Mouse (Mus musculus) MEL (cell line): ENCODE results near the gene Sorl1. TPM values are rescaled to one million over a fixed set of nuclear protein-coding genes. Genes with fewer than 3 reads are reported as not detected.

Experiments
- DNase-seq: peaks from one replicate; pipeline ENCODE4 v3.0.0; 2011; ENCODE audit warnings: low read depth, low spot score
- H3K27ac ChIP-seq: 2 replicates; pipeline ENCODE4 v1.5.1; 2012; ENCODE audit warnings: low read depth, mild to moderate bottlenecking, control low read depth, low read length, moderate library complexity; ENCODE audit not compliant: control insufficient read depth
- H3K27me3 ChIP-seq, 2 experiments: fragments of 150-350 bp in 1 of 2; sonication (generic) in 1 of 2; 2 replicates each; pipeline ENCODE4 v1.6.1; 2012; ENCODE audit warnings: low read length in 2 of 2, mild to moderate bottlenecking in 2 of 2, improper control_type of control experiment in 1 of 2, moderate library complexity in 1 of 2; ENCODE audit not compliant: insufficient read depth in 2 of 2, control insufficient read depth in 1 of 2
- H3K36me3 ChIP-seq, 2 experiments: 2 replicates each; pipeline ENCODE4 v1.6.1; 2012 to 2014; ENCODE audit warnings: low read length in 2 of 2, improper control_type of control experiment in 1 of 2, inconsistent platforms in 1 of 2, mild to moderate bottlenecking in 1 of 2; ENCODE audit not compliant: insufficient read depth in 2 of 2, control insufficient read depth in 1 of 2
- H3K4me1 ChIP-seq, 2 experiments: fragments of 150-350 bp in 1 of 2; sonication (generic) in 1 of 2; 2 replicates each; pipeline ENCODE4 v1.6.1; 2012; ENCODE audit warnings: low read length in 2 of 2, improper control_type of control experiment in 1 of 2, mild to moderate bottlenecking in 1 of 2; ENCODE audit not compliant: insufficient read depth in 2 of 2, control insufficient read depth in 1 of 2
- H3K4me3 ChIP-seq, 2 experiments: fragments of 150-350 bp in 1 of 2; sonication (generic) in 1 of 2; 2 replicates each; pipeline ENCODE4 v1.5.1; 2012; ENCODE audit warnings: low read depth in 2 of 2, low read length in 2 of 2, mild to moderate bottlenecking in 2 of 2, moderate library complexity in 2 of 2, control low read depth in 1 of 2, improper control_type of control experiment in 1 of 2; ENCODE audit not compliant: control insufficient read depth in 1 of 2, insufficient read depth in 1 of 2
- H3K79me2 ChIP-seq: 2 replicates; pipeline ENCODE4 v1.6.1; 2012; ENCODE audit warnings: mild to moderate bottlenecking, low read length, moderate library complexity; ENCODE audit not compliant: control insufficient read depth, poor library complexity, insufficient read depth
- H3K9ac ChIP-seq: 2 replicates; pipeline ENCODE4 v1.6.1; 2012; ENCODE audit warnings: low read depth, mild to moderate bottlenecking, control low read depth, low read length, moderate library complexity; ENCODE audit not compliant: control insufficient read depth, poor library complexity, severe bottlenecking
- H3K9me3 ChIP-seq: fragments of 150-350 bp; sonication (generic); replicated peaks from 2 replicates; pipeline ENCODE4 v1.6.1; 2012; ENCODE audit warnings: mild to moderate bottlenecking, low read length, improper control_type of control experiment, moderate library complexity; ENCODE audit not compliant: insufficient read depth
- CHD2 ChIP-seq: IDR thresholded peaks from 2 replicates; pipeline ENCODE4 v1.6.1; 2011; ENCODE audit warnings: low read length, improper control_type of control experiment
- CTCF ChIP-seq, 3 experiments: IDR thresholded peaks in 2 of 3; conservative IDR thresholded peaks in 1 of 3; 2 replicates each; pipeline ENCODE4 v1.5.1; 2011 to 2012; ENCODE audit warnings: low read length in 3 of 3, low read depth in 2 of 3, mild to moderate bottlenecking in 2 of 3, improper control_type of control experiment in 1 of 3, inconsistent platforms in 1 of 3, mixed read lengths in 1 of 3, moderate library complexity in 1 of 3; ENCODE audit not compliant: control insufficient read depth in 1 of 3, insufficient read depth in 1 of 3, poor library complexity in 1 of 3, severe bottlenecking in 1 of 3
- ELF1 ChIP-seq: IDR thresholded peaks from 2 replicates; pipeline ENCODE4 v1.6.1; 2014; ENCODE audit warnings: low read depth, mild to moderate bottlenecking, inconsistent platforms, low read length, improper control_type of control experiment, moderate library complexity
- GABPA ChIP-seq: IDR thresholded peaks from 2 replicates; pipeline ENCODE4 v1.6.1; 2012; ENCODE audit warnings: low read depth, mild to moderate bottlenecking, inconsistent platforms, low read length, improper control_type of control experiment, moderate library complexity
- HCFC1 ChIP-seq: IDR thresholded peaks from 2 replicates; pipeline ENCODE4 v1.6.1; 2012; ENCODE audit warnings: low read depth, mild to moderate bottlenecking, inconsistent platforms, low read length, improper control_type of control experiment, moderate library complexity
- MAX ChIP-seq: IDR thresholded peaks from 2 replicates; pipeline ENCODE4 v1.6.1; 2011; ENCODE audit warnings: low read length, improper control_type of control experiment
- MYB ChIP-seq: IDR thresholded peaks from 2 replicates; pipeline ENCODE4 v1.6.1; 2011; ENCODE audit warnings: mild to moderate bottlenecking, low read depth, low read length, improper control_type of control experiment
- MYC ChIP-seq: IDR thresholded peaks from 2 replicates; pipeline ENCODE4 v1.6.1; 2011; ENCODE audit warnings: low read depth, mild to moderate bottlenecking, low read length, improper control_type of control experiment, moderate library complexity
- NELFE ChIP-seq: IDR thresholded peaks from 2 replicates; pipeline ENCODE4 v1.6.1; 2011; ENCODE audit warnings: low read depth, low read length, improper control_type of control experiment
- NRF1 ChIP-seq: IDR thresholded peaks from 2 replicates; pipeline ENCODE4 v1.6.1; 2014; ENCODE audit warnings: low read depth, mild to moderate bottlenecking, inconsistent platforms, low read length, improper control_type of control experiment, moderate library complexity; ENCODE audit not compliant: poor library complexity, insufficient read depth, severe bottlenecking
- POLR2A ChIP-seq, 2 experiments: IDR thresholded peaks; 2 replicates each; pipeline ENCODE4 v1.6.1; 2011 to 2012; ENCODE audit warnings: low read length in 2 of 2, mild to moderate bottlenecking in 2 of 2, control low read depth in 1 of 2, improper control_type of control experiment in 1 of 2, low read depth in 1 of 2, moderate library complexity in 1 of 2; ENCODE audit not compliant: control insufficient read depth in 1 of 2, insufficient read depth in 1 of 2, poor library complexity in 1 of 2
- POLR2AphosphoS5 ChIP-seq: IDR thresholded peaks from 2 replicates; pipeline ENCODE4 v1.6.1; 2012; ENCODE audit warnings: low read depth, borderline replicate concordance, mild to moderate bottlenecking, inconsistent platforms, low read length, moderate library complexity, mixed read lengths
- RAD21 ChIP-seq: IDR thresholded peaks from 2 replicates; pipeline ENCODE4 v1.6.1; 2011; ENCODE audit warnings: mild to moderate bottlenecking, low read depth, low read length, improper control_type of control experiment
- SMC3 ChIP-seq: IDR thresholded peaks from 2 replicates; pipeline ENCODE4 v1.6.1; 2011; ENCODE audit warnings: low read depth, low read length, improper control_type of control experiment
- TAL1 ChIP-seq: IDR thresholded peaks from 2 replicates; pipeline ENCODE4 v1.6.1; 2012; ENCODE audit warnings: mild to moderate bottlenecking, inconsistent platforms, low read length, moderate library complexity, mixed read lengths
- TBP ChIP-seq: IDR thresholded peaks from 2 replicates; pipeline ENCODE4 v1.8.0; 2011; ENCODE audit warnings: low read depth, low read length, improper control_type of control experiment
- TCF12 ChIP-seq: IDR thresholded peaks from 2 replicates; pipeline ENCODE4 v1.6.1; 2014; ENCODE audit warnings: low read depth, mild to moderate bottlenecking, inconsistent platforms, low read length, improper control_type of control experiment, moderate library complexity
- UBTF ChIP-seq: IDR thresholded peaks from 2 replicates; pipeline ENCODE4 v1.6.1; 2012; ENCODE audit warnings: low read depth, mild to moderate bottlenecking, inconsistent platforms, low read length, improper control_type of control experiment, moderate library complexity, borderline replicate concordance; ENCODE audit not compliant: insufficient read depth
- USF1 ChIP-seq: IDR thresholded peaks from 2 replicates; pipeline ENCODE4 v1.6.1; 2014; ENCODE audit warnings: low read depth, mild to moderate bottlenecking, inconsistent platforms, low read length, improper control_type of control experiment, moderate library complexity
- ZC3H11A ChIP-seq: IDR thresholded peaks from 2 replicates; pipeline ENCODE4 v1.6.1; 2012; ENCODE audit warnings: low read depth, mild to moderate bottlenecking, inconsistent platforms, low read length, improper control_type of control experiment
- polyA plus RNA-seq, 2 experiments: library from polyadenylated mRNA; stranded (reverse) in 1 of 2; unstranded in 1 of 2; fragments of >175 nt in 1 of 2; fragments of >200 nt in 1 of 2; gene quantifications; 2 replicates each; pipeline versions ENCODE4 v1.2.1 to v1.2.4; 2012; ENCODE audit warnings: low replicate concordance in 2 of 2, low read depth in 1 of 2; ENCODE audit not compliant: insufficient read length in 2 of 2, insufficient read depth in 1 of 2, missing spikeins in 1 of 2
- total RNA-seq: library from RNA; depleted of rRNA; stranded (reverse); fragments of 300-350 nt; gene quantifications from 2 replicates; pipeline ENCODE4 v1.2.3, GENCODE M21; 2012

Gene Sorl1
- total and polyA plus RNA-seq, 3 experiments, result not detected

DNA sequence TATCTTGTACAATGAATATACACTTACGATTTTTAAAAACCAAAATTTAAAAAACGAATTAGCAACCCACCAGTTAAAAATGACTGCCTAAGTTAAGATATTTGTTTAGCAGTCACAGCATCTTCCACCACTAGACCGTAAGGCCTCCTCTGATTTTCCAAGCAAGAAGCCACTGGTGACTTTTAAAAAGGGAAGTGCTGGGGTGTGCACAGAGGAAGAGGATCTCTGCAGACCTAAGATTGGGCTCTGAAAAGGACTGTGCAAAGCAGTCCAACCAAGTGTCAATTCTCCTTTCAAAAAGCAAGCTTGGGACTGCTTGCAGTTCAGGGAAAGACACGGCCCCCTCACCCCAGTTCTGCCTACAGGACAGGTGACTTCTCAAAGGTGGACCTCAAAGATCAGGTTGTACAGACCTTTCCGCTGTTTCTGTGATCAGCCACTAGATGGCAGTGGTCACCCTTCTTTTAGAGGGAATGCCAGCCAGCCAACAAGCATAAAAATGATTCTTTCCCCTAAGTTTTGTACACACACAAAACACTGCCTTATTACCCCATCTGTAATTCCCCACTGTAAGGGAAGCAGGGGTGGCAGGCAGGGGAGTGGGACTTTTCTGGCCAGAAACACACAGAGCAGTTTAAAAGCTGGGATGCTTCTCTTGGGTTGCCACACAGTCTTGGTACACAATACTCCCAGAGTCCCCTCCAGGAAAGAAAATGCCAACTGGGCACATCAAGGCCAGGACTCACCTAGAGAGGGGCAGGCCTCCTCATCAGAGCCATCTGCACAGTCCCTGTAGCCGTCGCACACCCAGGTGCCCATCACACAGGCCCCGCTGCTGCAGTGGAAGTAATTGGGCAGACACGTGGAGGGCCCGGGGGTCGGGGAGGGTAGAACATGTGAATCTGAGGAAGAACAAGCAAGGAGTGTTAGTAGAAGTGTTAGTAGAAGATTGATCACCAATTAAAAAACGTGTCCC is 124.3 kb downstream of the Sorl1 start:
- TF ChIP-seq CTCF (IDR thresholded peaks at IDR 0.05 in 2 of 3, conservative IDR thresholded peaks at IDR 0.05 in 1 of 3; ENCODE audit: control insufficient read depth in 1 of 3, insufficient read depth in 1 of 3, low read depth in 2 of 3, low read length in 3 of 3, poor library complexity in 1 of 3, severe bottlenecking in 1 of 3) (peak; percentile 59 to 67 (median 65)), TBP (no peak), ZC3H11A (peak; percentile 26), TAL1 (no peak), RAD21 (peak; percentile 68), SMC3 (peak; percentile 46; the same call in 1 of the 2 replicates)
- Histone ChIP-seq H3K79me2 (no peaks in the 10 kb centered on the region), H3K9ac (no peak overlapping the region), H3K4me3 (no peak overlapping the region), H3K27ac (no peak overlapping the region), H3K36me3 (no peaks in the 10 kb centered on the region), H3K4me1 (no peaks in the 10 kb centered on the region), H3K9me3 (no peaks in the 10 kb centered on the region), H3K27me3 (no peaks in the 10 kb centered on the region)
- DNase-seq, result peak; percentile 41

DNA sequence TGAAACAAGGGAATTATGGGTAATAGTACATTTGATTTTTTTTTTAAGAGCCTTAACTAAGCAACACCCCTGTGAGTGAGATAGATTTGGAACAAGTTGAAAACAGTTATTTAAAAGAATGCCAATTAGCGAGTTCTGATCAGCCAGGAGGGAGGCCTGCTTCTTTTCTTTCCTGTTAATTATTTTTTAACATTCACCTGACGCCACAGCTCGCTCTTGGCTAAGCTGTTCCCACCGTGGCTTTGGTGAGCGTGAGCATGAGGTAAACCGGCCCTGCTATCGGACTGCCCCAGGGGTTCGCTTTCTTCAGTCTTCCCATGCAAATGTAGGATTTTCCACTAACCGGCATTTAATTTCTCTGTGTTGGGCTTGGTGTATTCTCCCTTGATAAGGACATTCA is 128.8 kb downstream of the Sorl1 start:
- H3K79me2 ChIP-seq, result no peaks in the 10 kb centered on the region
- H3K27ac ChIP-seq, result no peak overlapping the region
- no peak overlapping the region for H3K4me3 ChIP-seq
- H3K9ac ChIP-seq, result no peak overlapping the region
- no peaks in the 10 kb centered on the region for H3K36me3 ChIP-seq
- no peaks in the 10 kb centered on the region for H3K27me3 ChIP-seq
- H3K4me1 ChIP-seq, result no peaks in the 10 kb centered on the region
- no peak for DNase-seq
- no peak for TF ChIP-seq POLR2A (IDR thresholded peaks at IDR 0.05; ENCODE audit: control insufficient read depth in 1 of 2, insufficient read depth in 1 of 2, low read depth in 1 of 2, low read length in 2 of 2, poor library complexity in 1 of 2)
- no peak for TF ChIP-seq HCFC1
- no peak for TF ChIP-seq MYB
- no peak for TF ChIP-seq ZC3H11A
- TF ChIP-seq POLR2AphosphoS5, result no peak
- TF ChIP-seq SMC3, result no peak
- TF ChIP-seq NELFE, result no peak
- TF ChIP-seq, all 39 proteins: peak for 0
- H3K9me3 ChIP-seq, result no peaks in the 10 kb centered on the region

DNA sequence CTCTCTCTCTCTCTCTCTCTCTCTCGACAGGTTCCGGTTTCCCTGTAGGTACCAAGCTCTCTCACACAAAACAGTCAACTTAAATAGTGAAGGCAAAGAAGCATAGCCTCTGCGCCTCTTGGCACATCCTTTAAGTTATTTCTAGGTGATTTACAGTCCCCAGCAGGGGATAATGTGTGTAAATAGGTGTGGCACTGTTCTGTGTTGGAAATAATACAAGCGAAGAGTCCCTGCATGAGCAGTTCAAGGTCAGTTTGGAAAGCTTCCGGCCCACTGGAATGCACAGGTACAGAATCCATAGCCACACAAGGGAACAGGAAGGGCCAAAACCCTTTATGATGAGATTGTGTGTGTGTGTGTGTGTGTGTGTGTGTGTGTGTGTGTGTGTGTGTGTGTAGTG is 130.3 kb downstream of the Sorl1 start:
- Histone ChIP-seq H3K27me3 (no peaks in the 10 kb centered on the region), H3K79me2 (no peaks in the 10 kb centered on the region), H3K4me1 (no peaks in the 10 kb centered on the region), H3K27ac (no peak overlapping the region), H3K4me3 (no peak overlapping the region), H3K36me3 (no peaks in the 10 kb centered on the region), H3K9me3 (no peaks in the 10 kb centered on the region), H3K9ac (no peak overlapping the region)
- DNase-seq, result no peak
- TF ChIP-seq ELF1 (no peak), UBTF (no peak), GABPA (no peak), CHD2 (no peak), MAX (no peak), USF1 (no peak), MYB (no peak), TCF12 (no peak), MYC (no peak), NRF1 (no peak)
